Mouse (Mus musculus) c-Kit-positive CD71-positive TER-119-positive erythroid progenitor cells, embryonic 14.5 days (primary cell): ENCODE data around the gene Bik.
"Not testable (repeated sequence)": the region's sequence is repeated elsewhere in the genome, so short reads cannot be mapped to it uniquely, and the experiment has no call there.

Experiments
- DNase-seq: peaks from one replicate; pipeline ENCODE4 v3.0.0-alpha.2; 2013; ENCODE audit warnings: low spot score

The Bik gene

DNA sequence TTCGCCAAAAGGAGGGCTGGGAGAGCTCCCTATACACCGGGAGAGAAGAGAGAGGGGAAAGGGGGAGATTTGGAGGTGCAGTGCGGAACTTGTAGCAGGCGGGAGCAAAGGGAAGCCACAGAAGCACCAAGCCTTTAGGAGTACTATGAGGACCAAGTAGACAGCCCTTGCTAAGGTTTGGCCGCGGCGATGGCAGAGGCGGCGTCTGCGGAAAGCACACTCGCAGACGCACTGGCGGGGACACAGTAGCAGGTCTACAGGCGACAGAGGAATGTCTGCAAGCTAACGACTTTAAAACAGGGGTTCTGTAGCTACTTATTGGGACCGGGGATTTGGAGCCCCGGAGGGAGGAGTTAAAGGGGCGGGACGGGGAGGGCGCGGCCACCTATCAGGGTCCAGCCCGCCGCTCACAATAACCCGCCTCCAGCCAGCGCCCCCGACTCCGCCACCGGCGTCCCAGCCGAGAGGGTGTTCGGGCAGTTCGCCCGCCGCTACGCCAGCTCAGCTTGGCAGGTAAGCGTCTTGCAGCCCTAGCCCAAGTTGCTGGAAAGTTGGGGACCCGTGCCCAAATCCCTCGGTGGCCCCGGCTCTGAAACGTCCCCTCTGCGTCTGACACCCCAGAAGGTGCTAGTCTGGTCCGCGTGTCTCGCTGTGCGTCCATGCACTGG, at the start of gene Bik:
TSS of gene Bik (plus strand) at position 439 of the 668 bp plus-strand sequence.
- peak; percentile 15 for DNase-seq

DNA sequence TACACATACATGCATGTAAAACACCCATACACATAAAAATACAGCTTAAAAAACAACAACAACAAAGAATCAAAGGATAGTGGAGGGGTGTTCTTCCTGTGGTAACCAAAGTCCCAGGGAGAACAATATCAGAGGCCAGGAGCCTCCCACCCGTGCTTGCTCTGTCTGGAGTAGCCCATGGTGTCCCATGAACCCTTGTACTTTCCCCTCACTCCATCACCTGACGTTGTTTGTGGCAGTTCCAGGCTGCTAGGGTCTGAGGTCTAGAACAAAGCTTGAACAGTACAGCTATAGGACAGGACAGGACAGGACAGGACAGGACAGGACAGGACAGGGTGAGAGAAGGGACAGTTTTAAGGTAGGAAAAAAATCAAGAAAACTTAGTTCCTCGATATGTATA, 48.6 kb upstream of the Bik start:
- DNase-seq, result no peak

DNA sequence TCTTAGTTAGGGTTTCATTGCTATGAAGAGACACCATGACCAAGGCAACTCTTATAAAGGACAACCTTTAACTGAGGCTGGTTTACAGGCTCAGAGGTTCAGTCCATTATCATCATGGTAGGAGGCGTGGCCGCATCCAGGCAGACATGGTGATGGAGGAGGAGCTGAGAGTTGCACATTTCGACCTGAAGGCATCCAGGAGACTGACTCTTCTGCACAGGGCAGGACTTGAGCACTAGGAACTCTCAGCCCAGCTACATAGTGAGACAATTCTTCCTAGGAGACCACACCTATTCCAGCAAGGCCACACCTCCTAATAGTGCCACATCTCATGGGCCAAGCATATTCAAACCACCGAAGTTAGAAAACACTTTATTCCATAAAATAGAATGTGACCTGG, 46.8 kb upstream of the Bik start:
- no peak for DNase-seq

DNA sequence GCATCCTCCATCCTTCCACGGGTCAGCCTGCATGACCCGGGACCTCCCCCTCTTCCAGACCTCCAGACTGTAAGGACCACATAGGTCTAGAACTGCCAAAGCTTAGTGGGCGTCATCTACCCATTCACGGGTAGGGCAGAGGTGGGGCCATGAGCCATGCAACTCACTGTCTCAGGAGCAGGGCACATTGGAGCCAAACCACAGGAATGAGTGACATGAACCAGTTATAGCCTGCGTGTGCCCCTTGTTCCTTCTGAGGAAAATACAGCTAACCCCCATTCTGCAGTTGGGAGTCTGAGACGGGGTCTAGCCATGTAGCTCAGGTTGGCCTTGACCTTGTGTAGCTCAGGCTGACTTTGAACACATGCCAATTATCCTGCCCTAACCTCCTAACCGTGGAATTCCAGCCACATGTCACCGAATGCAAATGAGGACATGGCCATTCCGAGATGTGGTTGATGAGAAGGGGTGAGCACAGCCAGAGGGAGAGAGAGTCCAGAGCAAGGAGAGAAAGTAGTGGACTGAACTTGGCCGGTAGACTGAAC, 45.4 kb upstream of the Bik start:
- no peak for DNase-seq

DNA sequence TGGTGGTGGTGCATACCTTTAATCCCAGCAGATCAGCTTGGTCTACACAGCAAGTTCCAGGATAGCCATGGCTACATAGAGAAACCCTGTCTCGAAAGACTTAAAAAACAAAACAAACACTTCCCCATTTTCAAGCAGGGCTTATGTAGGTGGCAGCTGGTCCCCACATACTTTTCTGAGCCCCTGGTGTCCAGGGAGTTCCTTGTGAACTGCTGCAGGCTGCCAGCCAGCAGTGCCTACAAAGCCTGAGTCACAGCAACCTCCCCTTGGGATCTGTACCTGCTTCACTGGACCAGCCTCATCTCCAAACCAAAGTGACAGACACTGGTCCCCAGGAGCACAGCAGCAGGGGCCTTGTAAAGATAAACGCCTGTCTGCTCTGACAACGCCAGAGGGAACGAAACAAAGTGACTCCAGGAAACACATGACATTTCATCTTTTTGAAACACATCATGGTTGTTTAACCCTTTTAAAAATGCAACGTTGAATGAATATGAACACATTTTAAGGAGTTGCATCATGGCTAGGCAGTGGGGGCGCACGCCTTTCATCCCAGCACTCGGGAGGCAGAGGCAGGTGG, 43.9 kb upstream of the Bik start:
- no peak for DNase-seq

DNA sequence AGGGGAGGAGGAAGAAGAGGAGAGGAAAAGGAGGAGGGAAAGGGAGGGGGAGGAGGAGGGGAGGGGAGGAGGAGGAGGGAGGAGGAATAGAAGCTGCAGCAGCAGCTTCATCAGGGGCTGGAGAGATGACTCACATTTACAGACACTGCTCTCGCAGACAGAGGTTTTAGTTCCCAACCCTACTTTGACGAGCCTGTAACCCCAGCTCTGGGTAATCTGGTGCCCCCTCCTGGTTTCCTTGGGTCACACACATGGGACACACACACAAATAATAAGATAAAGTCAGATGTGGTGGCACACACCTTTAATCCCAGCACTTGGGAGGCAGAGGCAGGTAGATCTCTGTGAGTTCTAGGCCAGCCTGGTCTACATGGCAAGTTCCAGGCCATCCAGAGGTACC, 43.2 kb upstream of the Bik start:
- DNase-seq, result peak; percentile 56

DNA sequence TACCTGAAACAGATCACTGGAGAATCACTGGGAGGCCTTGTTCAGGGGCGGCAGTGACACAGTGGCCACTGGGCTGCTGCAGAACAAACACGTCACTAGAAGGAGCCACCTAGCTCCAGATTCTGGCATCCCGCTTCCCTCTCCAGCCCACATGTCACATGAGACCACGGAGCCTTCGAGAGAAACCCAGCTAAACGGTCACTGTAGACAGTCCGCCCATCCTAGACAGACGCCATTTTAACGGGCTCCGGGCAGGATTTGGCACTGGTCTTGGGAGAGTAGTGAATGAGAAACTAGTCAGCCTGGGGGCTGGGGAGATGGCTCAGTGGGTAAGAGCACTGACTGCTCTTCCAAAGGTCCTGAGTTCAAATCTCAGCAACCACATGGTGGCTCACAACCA, 42.4 kb upstream of the Bik start:
- no peak for DNase-seq

DNA sequence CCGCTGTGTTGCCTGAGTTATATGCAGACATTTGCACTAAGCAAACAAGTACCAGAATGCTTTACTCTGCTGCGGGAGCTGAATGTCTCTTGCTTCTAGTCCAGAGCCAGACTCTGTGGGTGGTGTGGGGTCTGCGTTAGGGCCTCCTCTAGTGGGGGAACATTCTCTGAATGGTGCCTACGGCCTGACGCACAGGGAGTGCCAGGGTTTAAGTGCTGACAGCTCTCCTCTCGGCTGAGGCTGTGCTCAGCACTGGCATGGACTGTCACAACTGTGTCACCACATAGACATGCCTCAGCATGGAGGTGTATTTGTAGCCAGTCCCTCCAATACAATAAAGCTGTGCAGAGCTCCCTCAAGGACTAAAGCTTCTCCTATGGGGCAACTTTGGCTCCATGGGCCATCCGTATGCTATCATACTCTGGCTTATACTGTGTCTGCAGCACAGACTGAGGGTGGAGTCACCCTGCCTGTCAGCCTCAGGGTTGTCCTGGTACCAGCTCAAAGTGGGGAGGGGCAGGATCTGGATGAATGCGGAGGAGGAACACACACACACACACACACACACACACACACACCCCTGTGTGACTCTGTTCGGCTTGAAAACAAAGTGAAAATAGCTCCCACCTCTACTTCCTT, 39.1 kb upstream of the Bik start:
- no peak for DNase-seq

DNA sequence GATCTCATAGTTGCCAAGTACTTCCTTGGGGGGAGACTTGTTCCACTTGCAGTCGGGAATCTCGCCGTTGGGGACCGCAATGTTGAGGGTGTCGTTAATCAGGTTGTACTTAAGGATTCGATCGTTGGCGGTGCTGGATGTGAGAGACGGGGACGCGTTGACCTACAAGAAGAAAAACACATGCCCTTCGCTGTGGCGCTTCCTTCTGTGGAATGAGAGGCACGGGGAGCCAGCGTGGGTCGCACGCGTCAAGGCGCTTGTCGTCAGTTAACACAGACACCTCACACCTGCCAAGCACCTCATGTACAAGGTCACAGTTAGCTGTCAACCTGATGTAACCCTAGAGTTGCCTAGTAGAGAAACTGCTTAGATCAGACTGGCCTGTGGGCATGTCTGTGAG, 37.2 kb upstream of the Bik start:
- no peak for DNase-seq

DNA sequence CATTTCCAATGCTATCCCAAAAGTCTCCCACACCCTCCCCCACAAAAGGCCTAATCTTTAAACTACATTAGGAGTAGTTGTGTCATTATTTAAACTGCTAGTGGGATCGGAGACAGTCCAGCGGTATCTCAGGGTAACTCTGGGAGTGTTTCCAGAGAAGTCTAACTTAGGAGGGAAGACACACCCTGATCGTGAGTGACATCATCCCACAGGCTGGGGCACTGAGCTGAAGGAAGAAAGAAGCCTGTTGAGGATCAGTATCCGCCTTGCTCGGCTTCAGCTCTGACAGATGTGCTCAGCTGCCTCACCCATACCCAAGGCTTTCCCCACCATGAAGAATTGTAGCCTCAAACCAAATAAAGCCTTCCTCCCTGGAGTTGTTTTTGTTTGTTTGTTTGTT, 34.8 kb upstream of the Bik start:
- no peak for DNase-seq

DNA sequence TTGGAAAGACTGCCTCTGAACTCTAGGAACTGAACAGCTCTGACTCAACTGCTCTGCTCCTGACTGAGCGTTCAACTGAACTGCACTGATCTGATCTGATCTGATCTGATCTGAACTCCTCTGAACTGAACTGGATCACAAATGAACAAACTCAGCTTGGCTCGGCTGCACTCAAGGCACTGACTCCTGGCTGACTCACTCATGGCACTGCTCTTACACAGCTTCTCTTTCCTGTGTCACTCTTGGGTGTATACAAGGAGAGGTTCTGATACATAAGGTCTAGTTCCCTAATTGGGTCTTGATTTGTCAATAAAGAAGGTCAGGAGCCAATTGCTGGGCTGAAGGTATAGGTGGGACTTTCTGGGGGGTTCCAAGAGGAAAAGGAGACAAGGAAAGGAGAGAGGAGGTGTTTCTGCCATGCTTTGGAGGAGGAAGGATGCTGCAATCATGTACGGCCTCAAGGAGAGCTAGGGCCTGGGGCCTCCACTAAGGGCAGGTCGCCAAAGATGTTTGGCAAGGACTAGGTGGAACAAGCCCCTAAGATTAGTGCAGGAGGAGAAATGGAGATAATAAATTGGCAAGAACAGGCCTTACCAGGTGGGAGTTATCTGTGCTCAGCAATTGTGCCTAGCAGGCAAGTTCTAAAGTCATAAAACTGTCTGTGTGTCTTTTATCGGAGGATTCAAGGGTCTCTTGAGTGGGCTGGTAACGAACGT, 32.6 kb upstream of the Bik start:
- no peak for DNase-seq

DNA sequence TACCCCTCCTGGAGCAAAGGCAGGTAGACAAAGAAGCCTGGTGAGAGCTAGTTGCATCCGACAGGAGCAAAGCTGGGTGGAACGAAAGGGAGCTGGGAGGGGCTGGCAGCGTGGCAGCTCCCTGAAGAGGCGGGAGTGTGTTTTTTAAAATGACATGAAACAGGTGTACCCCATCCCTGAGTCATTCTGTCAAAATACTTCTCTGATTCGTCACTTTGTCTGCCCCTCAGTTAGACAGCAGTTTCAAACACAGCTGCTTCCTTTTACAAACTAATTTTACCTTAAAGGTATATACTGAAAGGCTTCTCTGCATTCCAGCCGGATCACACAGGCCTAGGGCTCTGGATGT, 32.1 kb upstream of the Bik start:
- no peak for DNase-seq

DNA sequence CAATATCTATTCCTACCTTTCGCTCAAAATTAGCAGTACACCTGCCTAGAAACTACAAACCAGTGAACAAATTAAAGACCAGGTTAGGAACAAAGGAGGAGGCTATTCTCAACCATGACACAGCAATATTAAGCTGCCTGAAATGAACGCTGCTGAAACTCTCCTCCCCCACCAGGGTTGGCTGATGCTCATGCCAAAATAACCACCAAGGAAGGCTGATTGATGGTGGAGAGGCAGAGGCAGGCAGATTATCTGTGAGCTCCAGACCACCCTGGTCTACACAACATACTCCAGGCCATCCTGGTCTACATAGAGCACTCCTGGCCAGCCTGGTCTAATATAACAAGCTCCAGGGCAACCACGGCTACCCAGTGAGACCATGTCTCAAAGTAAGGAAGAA, 31.5 kb upstream of the Bik start:
- no peak for DNase-seq

DNA sequence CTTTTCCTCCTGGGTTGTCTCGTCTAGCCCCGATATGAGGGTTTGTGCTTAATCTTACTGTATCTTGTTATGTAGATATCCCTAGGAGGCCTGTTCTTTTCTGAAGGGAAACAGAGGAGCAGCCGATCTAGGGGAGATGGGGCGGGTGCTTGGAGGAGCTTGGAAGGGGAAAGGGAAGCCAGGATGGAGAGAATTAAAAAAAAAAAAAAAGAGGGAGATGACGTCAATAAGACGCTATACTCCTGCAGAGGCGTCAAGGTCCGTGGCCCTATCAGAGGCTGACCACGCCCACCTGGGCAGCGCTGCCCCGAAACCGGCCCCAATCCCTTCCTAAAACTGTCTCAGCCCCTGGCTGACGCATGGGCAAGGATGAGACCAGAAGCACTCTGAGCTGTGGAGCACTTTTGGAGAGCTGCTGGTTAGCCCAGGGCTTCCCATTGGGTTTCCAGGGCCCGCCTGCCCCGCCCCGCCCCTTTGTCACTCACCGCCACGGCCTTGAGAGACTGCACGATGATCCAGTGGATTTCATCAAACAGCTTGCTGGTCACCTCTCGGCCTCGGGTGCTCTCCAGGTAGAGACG, 30.8 kb upstream of the Bik start:
- peak; percentile 48 for DNase-seq

DNA sequence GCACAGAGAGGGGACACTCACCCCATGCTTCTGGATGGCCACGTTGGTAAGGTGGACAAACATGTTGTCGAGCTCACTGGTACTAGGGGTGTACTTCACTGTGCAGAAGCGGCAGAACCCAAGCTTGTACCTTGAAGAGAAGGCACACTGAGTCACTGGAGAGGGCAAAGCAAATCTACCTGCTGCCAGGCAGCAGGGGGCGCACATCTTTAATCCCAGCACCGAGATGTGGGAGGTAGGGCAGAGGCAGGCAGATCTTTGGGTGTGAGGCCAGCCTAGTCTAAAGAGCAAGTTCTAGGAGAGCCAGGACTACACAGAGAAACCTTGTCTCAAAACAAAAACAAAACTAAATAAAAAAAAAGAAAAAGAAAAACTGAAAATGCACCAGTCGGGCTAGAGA, 29.4 kb upstream of the Bik start:
- DNase-seq, result no peak

DNA sequence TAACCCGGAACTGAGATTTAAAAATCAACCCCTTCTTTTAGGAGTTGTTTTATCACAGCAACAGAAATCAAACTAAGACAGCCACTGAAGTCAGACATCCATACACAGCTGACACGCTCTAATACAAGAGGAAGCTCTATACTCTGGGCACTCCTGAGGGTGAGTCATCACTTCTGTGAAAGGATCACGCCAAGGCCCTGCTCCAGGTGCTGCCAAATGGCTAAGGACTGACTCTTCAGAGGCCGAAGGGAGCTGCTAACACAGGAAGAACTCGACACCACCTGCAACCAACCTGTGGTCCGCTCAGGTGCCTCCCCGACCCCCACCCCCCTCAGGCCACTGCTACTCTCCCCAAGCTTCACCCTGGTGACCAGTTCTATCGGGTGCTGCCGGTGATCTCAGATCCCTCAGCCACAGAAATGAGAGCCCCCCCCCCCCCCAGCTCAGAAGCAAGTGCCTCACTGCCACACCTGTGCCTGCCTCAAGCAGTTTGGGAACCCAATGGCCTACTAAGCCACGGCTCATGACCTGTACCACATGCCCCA, 27.4 kb upstream of the Bik start:
- no peak for DNase-seq

DNA sequence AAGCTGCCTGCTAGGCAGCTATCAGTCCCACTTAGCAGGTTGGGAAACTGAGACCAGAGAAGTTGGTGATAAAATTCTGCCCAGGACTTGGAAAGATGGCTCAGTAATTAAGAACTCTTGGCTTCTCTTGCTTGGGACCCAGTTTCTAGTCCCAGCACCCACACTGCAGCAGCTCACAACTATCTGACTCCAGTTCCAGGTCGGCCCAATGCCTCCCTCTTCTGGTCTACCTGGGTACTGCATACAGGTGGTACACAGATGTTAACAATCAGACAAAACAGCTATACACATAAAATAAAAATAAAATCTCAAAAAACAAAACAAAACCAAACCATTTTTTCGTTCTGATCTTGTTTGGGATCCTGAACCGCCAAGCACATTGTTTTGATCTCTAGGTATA, 26.3 kb upstream of the Bik start:
- DNase-seq, result peak; percentile 57

DNA sequence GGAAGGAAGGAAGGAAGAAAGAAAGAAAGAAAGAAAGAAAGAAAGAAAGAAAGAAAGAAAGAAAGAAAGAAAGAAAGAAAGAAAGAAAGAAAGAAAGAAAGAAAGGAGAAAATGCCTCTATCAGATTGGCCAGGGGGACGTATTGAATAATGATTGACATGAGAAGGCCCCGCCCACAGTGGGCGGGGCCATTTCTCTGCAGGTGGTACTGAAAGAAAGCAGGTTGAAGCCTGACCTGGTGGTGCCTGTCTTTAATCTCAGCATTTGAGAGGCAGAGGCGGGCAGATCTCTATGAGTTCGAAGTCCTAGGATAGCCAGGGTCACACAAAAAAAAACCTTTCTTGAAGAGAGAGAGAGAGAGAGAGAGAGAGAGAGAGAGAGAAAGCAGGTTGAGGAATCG, 25.2 kb upstream of the Bik start:
- not testable (repeated sequence) for DNase-seq

DNA sequence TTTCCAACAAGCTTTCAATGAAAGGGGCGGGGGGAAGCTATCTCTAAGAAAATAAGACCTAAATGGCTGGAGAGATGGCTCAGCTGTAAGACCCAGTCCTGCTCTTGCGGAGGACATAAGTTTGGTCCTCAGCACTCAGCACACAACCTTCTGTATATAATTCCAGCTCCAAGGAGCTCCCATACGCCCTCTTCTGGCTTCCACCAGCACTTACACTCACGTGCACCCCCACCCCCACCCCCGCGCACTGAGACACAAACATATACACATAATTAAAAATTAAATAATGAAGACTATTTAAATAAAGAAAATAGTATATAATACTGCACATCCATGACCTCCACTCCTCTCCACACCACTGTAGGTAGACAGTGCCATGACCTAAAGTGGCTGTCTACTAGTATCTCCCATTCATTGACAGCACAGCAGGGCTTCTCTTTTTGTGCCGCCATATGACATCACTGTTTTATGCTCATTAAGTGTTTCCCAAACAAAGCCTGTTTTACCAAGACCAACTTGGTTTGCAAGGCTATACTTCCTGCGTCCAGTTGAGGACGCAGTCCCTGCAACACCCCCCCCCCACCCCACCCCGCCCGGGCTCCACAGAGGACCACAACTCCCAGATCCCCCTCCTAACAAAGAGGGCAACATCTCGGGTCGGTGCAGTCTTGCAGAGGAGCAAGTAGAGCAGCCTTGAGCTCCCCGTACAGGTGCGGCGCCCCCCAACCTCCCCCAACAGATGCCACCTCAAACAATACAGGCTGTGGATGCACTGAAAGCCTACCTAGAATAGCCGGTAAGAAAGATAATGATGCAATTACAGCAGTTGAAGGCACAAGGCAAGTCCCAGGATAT, 16.5 kb upstream of the Bik start:
- no peak for DNase-seq

DNA sequence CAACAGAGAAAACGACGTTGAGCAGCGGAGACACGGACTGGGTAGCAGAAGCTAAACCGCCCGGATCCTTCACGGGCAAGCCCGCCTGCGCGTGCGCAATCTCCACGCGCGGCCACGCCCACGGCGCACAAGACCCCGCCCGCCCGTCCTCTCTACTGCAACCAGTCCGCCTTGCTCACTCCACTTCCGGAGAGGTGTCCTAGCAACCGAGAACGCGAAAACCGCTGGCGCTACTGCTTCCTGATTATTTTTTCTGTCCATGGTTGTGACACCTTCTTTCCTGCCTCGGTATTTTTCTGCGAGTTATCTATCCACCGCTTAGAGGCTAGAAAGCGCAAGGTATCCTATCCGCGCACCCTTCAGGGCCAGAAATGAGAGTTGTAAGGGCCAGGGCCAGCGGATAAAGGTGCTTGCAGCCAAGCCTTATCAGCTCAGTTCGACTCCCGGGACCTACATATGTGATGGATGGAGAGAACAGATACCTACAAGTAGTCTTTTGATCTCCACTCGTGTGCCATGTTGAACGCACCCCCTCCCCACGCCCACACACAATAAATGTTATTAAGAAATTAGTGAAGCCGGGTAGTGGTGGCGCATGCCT, 15.8 kb upstream of the Bik start, which contains the start of gene Ttll1:
TSS of gene Ttll1 (minus strand) at position 89 of the 601 bp plus-strand sequence.
- DNase-seq, result peak; percentile 87
